In genomic region chr2:10080310-10081010, GRCm38 (mm10) we compare ENCODE assay signal across 8 mouse cellular contexts. TPM values are rescaled to one million over a fixed set of nuclear protein-coding genes. Genes with fewer than 3 reads are reported as not detected.
DNase-seq lines count a peak whose midpoint lies in the region; ATAC-seq and TF ChIP-seq lines count a peak whose summit lies in the region.

Gene Atp5c1, minus strand, starts transcription at chr2:10080510.
Gene Kin, plus strand, starts transcription at chr2:10080593.

- peaks cover 21% of the 10 kb centered on the region for H3K4me1 ChIP-seq in hindbrain, postnatal 0 days (ENCODE audit: insufficient read depth, low read length)

- no peaks in the 10 kb centered on the region for H3K9me3 ChIP-seq in hindbrain, postnatal 0 days (ENCODE audit: low read length)

- peak; percentile 76 for TF ChIP-seq CTCF in hindbrain, postnatal 0 days (IDR thresholded peaks at IDR 0.05; ENCODE audit: low read depth)
- TF ChIP-seq CTCF in left cerebral cortex, adult 2 months (IDR thresholded peaks at IDR 0.05): peak; percentile 70

- H3K27ac ChIP-seq in hindbrain, postnatal 0 days: peak within 1 kb of the TSS; percentile 94
- H3K27ac ChIP-seq in left cerebral cortex, adult 2 months: peak within 1 kb of the TSS; percentile 100

- peak within 1 kb of the TSS; percentile 88 for H3K4me2 ChIP-seq in hindbrain, postnatal 0 days (ENCODE audit: low read depth, low read length)

- peak; percentile 93 for DNase-seq in WW6 (ENCODE audit: low read depth, low spot score)
- DNase-seq in cerebellum, postnatal 4 days (ENCODE audit: low spot score in 2 of 2): peak; percentile 92 to 96
- DNase-seq in gastrocnemius, adult 18-20 months (ENCODE audit: low spot score): peak; percentile 97
- DNase-seq in hindbrain, postnatal 0 days (ENCODE audit: low spot score): peak; percentile 99
- peak; percentile 96 for DNase-seq in left cerebral cortex, adult 2 months (ENCODE audit: extremely low spot score in 1 of 2, low spot score in 2 of 2)
- peak; percentile 95 to 97 for DNase-seq in right cerebral cortex, adult 2 months (ENCODE audit: low spot score in 2 of 2)
- peak; percentile 97 for DNase-seq in urinary bladder, postnatal 14 days (ENCODE audit: low spot score)

- H3K36me3 ChIP-seq in hindbrain, postnatal 0 days (ENCODE audit: insufficient read depth, low read length): no peaks in the 10 kb centered on the region

- peak within 1 kb of the TSS; percentile 84 for H3K4me3 ChIP-seq in hindbrain, postnatal 0 days (ENCODE audit: low read length)
- peak within 1 kb of the TSS; percentile 74 for H3K4me3 ChIP-seq in left cerebral cortex, adult 2 months

- H3K9ac ChIP-seq in hindbrain, postnatal 0 days (replicated peaks; ENCODE audit: low read length): peak within 1 kb of the TSS; percentile 93

- WGBS in hindbrain, postnatal 0 days: under 1% methylated on average over 60 of the region's 61 CpGs

- intact Hi-C loops in left cerebral cortex, adult 2 months (cut with DNase I): loop anchor here (1.0 kb wide), 1 partner anchor 32 kb away; the partner anchor contains the start of gene Taf3

- no peaks in the 10 kb centered on the region for H3K27me3 ChIP-seq in hindbrain, postnatal 0 days (ENCODE audit: insufficient read depth, low read length)

- peak; percentile 97 for ATAC-seq in hindbrain, postnatal 0 days
- peak; percentile 96 for ATAC-seq in megakaryocyte, adult 5-6 weeks (ENCODE audit: poor library complexity, severe bottlenecking)

RNA-seq across cellular contexts. Expression of gene Atp5c1, which starts in this region (rescaled TPM):
- total RNA-seq in gastrocnemius, adult 18-20 months (2021): 100 to 1,000 TPM; 791 to 847 TPM
- 368 and 408 TPM in 2 replicates for total RNA-seq in hindbrain, postnatal 0 days (2014; rRNA removed)
- polyA plus RNA-seq in hindbrain, postnatal 0 days (2015; fragmentation: Nextera tagmentation; extraction: Ambion mirVana): 713 and 717 TPM in 2 replicates
- 100 to 1,000 TPM; 229 to 242 TPM for total RNA-seq in left cerebral cortex, adult 2 months (2021)
- 493 and 571 TPM in 2 replicates for total RNA-seq in megakaryocyte, adult 5-6 weeks (2015)
- 410 and 491 TPM in 2 replicates for total RNA-seq in megakaryocyte, adult 5-6 weeks (2017)

RNA-seq across cellular contexts. Expression of gene Kin, which starts in this region (rescaled TPM):
- total RNA-seq in gastrocnemius, adult 18-20 months (2021): 1 to 10 TPM; 5.9 to 7.2 TPM
- 3.2 and 4.8 TPM in 2 replicates for total RNA-seq in hindbrain, postnatal 0 days (2014; rRNA removed)
- 14.1 and 18.9 TPM in 2 replicates for polyA plus RNA-seq in hindbrain, postnatal 0 days (2015; fragmentation: Nextera tagmentation; extraction: Ambion mirVana)
- 10 to 100 TPM; 10.7 to 14.7 TPM for total RNA-seq in left cerebral cortex, adult 2 months (2021)
- total RNA-seq in megakaryocyte, adult 5-6 weeks (2015): 26.3 and 27.6 TPM in 2 replicates
- total RNA-seq in megakaryocyte, adult 5-6 weeks (2017): 24.2 and 35.6 TPM in 2 replicates

Comparison
In these comparisons a context has a peak if more than half of its experiments do, and no peak if none do; other contexts are left out.
1. Peak in every context shown above with its lines: DNase-seq, ATAC-seq, H3K4me3 ChIP-seq and H3K27ac ChIP-seq.